Mouse (Mus musculus) leukemia stem cell, adult 10-12 weeks (primary cell): ENCODE results near the gene Ankrd54. TPM values are rescaled to one million over a fixed set of nuclear protein-coding genes. Genes with fewer than 3 reads are reported as not detected.

Source experiments
- polyA plus RNA-seq: library from polyadenylated mRNA; stranded (reverse); fragments of >175 nt; gene quantifications from 2 replicates; pipeline ENCODE4 v1.2.3, GENCODE M21; 2012; ENCODE audit warnings: low replicate concordance

Gene Ankrd54
- 41.1 and 171 TPM in 2 replicates for polyA plus RNA-seq

DNA sequence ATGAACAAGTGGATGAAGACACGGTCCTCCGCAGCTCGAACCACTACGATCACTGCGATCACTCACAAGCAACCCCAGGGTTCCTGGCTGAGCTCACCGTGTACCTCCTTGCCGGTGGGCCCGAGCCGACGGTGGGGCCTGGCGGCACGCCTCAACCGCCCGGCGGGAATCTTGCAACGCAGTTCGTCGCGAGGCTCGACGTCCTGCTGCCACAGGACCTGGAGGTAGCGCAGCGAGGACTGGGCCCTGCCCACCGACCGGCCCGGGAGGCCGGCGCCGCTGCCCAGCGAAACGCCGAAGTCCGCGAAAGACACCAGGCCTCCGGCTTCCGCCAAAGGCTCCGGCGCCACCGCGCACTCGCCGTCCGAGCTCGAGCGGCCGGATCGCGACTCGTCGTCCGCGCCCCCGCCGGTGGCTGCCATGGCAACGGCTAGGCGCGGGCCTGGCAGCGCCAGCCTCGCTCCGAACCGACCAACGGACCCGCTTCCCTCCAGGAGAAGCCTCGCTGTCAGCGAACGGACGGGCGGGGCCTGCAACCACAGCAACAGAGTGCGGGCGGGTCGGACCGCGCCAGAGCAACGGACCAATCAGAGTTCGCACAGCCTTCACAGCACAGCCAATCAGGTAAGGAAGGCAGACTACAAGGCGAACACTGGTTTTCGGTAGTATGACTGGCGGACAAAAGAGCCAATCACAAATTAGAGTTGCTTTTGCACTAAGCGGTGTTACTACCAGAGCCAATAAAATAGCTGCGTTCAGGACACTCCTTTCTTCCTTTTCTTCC lies at the start of gene Ankrd54:
Gene Ankrd54 (minus strand): TSS at position 518 of the 784 bp plus-strand sequence.

GRCm38 (mm10) chr15:79108421-79109320 lies 46.0 kb upstream of the Ankrd54 start, which contains the start of gene Micall1:
Gene Micall1 (plus strand): TSS chr15:79108898.

DNA sequence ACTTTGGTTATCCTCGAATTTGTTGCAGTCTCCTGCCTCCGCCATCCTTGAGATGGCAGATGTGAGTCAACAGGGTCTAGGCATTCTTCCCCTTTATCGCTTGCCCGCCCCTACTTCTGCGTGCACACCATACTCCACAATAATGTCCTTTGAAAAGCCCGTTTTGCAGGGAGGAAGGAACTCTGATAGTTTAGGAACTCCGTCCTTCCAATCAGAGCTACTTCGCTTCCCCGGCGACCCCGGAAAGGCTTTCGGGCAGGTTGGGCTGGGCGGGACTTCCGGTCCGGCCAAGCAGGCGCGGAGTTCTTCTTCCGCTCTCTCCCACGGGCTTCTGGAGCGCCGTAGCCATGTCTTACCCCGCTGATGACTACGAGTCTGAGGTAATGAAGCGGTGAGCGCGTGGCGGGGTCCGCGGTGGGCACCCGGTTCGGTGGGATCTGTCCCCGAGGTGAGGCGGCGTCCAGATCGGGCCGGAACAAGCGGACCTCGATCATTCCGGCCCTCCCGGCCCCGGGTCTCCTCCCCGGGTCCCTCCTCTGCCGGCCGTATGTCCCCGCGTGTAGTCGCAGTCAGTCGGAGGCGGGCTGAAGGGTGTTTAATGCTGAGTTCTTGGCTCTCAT lies 12.3 kb upstream of the Ankrd54 start, which contains the start of gene Eif3l:
Gene Eif3l (plus strand): TSS at position 267 of the 620 bp plus-strand sequence.

DNA sequence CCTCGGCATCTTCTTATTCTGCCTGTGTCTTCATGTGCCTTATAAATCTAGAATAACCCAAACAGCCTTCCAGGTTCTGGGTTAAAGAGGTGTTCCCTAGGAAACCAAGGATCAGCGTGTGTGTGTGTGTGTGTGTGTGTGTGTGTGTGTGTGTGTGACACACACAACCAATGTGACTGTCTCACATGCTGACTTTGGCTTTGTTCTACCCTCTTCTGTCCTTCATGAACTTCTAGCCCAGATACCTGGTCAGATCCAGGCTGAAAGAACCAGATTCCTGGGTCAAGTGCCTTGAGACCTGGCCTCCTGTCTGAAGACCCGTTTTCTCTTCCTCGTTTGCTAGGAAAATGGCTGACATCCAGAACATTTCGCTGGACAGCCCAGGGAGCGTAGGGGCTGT lies 21.1 kb downstream of the Ankrd54 start, which contains the start of gene Galr3:
Gene Galr3 (plus strand): TSS at position 301 of the 400 bp plus-strand sequence.

DNA sequence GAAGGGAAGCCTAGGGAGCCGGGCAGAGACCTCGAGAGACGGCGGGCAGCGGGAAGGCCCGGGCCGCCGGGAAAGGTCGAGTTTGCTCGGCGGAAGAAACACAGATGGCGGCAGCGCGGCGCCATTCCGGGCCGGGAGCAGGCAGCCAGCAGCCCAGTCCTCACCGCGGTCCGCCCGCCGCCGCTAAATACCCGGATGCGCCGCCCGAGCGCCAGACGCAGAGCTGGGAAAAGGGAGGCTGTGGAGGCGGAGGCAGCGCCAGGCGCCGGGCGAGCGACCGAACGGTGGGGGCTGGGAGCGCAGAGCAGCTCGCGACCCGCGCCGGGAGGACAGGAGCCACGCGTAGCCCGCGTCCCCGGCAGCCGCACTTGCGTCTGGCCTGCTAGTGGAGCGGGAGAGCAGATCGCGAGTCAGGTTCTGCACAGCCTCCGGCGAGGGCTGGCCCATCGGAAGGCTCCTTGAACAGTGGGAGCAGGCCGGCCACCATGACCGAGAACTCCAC lies 34.4 kb downstream of the Ankrd54 start, which contains the start of gene H1f0:
Gene H1f0 (plus strand): TSS at position 214 of the 502 bp plus-strand sequence.

Other genes starting within 250 kb of the Ankrd54 start
- 1.2 and 3.8 TPM in 2 replicates for gene Cdc42ep1, start 220.3 kb downstream of the Ankrd54 start, polyA plus RNA-seq
- not detected in 2 replicates for gene Lgals2, start 207.4 kb downstream of the Ankrd54 start, polyA plus RNA-seq
- gene Gga1, start 185.7 kb downstream of the Ankrd54 start, polyA plus RNA-seq = 196 and 266 TPM in 2 replicates
- gene Gm49510, start 163.2 kb downstream of the Ankrd54 start, polyA plus RNA-seq = 2.8 and 3.6 TPM in 2 replicates
- 524 and 1,002 TPM in 2 replicates for gene Sh3bp1, start 163.1 kb downstream of the Ankrd54 start, polyA plus RNA-seq
- 8.9 and 14.7 TPM in 2 replicates for gene Pdxp, start 149.0 kb downstream of the Ankrd54 start, polyA plus RNA-seq
- 15.8 and 51.1 TPM in 2 replicates for gene Lgals1, start 136.2 kb downstream of the Ankrd54 start, polyA plus RNA-seq
- gene Nol12, start 128.0 kb downstream of the Ankrd54 start, polyA plus RNA-seq = 17.2 and 18.8 TPM in 2 replicates
- gene Triobp, start 115.2 kb downstream of the Ankrd54 start, polyA plus RNA-seq = 91.0 and 129 TPM in 2 replicates
- 32.8 and 70.9 TPM in 2 replicates for gene H1f0, start 34.4 kb downstream of the Ankrd54 start, polyA plus RNA-seq
- gene Galr3, start 21.0 kb downstream of the Ankrd54 start, polyA plus RNA-seq = 0.38 and 1.2 TPM in 2 replicates
- gene Eif3l, start 12.3 kb upstream of the Ankrd54 start, polyA plus RNA-seq = 8.7 and 44.6 TPM in 2 replicates
- gene Micall1, start 46.0 kb upstream of the Ankrd54 start, polyA plus RNA-seq = 15.6 and 50.5 TPM in 2 replicates
- gene Polr2f, start 78.1 kb upstream of the Ankrd54 start, polyA plus RNA-seq = 65.9 and 87.9 TPM in 2 replicates
- 1.7 TPM in 1 of 2 replicates, not detected in the other for gene 1700088E04Rik, start 78.4 kb upstream of the Ankrd54 start, polyA plus RNA-seq
- gene Sox10, start 102.3 kb upstream of the Ankrd54 start, polyA plus RNA-seq = 0.42 TPM in 1 of 2 replicates, not detected in the other
- gene Pick1, start 166.3 kb upstream of the Ankrd54 start, polyA plus RNA-seq = 17.4 and 21.0 TPM in 2 replicates
- gene Gm49486, start 166.5 kb upstream of the Ankrd54 start, polyA plus RNA-seq = not detected in 2 replicates
- gene Slc16a8, start 191.9 kb upstream of the Ankrd54 start, polyA plus RNA-seq = not detected in 2 replicates
- 0.08 TPM in 1 of 2 replicates, not detected in the other for gene Baiap2l2, start 222.6 kb upstream of the Ankrd54 start, polyA plus RNA-seq